Mouse (Mus musculus): ENCODE measurements around the gene Lpar4. TPM values are rescaled to one million over a fixed set of nuclear protein-coding genes. Genes with fewer than 3 reads are reported as not detected.

Gene Lpar4
- 0.87 and 1.0 TPM in 2 replicates for polyA plus RNA-seq (2012; rRNA removed)

DNA sequence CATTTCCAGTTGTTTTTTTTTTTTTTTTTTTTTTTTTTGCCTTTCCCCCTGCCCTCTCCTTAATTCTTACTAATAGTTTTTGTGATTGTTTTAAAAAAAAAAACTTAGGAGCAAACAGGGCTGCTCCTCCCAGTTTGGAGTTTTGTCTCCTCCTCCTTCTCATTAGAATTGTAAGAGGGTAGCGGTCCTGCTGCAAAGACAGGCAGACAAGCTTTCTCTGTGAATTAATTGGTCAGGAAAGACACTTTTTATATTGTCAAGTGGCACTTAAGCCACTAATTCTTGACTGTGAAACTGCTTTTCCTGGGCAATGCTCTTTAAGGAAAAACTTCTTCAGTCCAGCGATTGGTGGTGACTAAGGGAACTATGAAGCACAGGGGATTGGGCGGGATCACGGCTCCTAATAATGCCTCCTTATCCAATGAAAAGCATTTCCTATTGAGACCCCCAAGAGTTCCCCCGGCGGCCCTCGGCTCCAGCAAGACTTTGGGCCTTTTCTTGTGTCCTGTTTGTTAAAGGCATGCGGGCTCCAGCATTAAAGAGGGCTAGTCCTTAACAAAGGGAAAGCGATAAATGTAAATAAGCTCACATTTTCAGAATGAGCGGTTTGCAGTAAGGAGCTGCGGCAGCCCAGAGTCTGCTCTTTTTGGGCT is at the start of gene Lpar4:
Gene Lpar4, plus strand, starts transcription at position 451 of the 653 bp plus-strand sequence.
- Histone ChIP-seq H3K4me1 (ENCODE audit: control insufficient read depth, insufficient read depth, low read length) (no peaks in the 10 kb centered on the region), H3K27ac (ENCODE audit: insufficient read depth, low read length) (no peak within 1 kb of the TSS), H3K4me3 (ENCODE audit: insufficient read depth, low read length) (peak within 1 kb of the TSS; percentile 23)
- TF ChIP-seq POLR2A (IDR thresholded peaks at IDR 0.05; ENCODE audit: extremely low read depth, insufficient read depth, low read length) (no peak), CTCF (IDR thresholded peaks at IDR 0.05; ENCODE audit: extremely low read depth, insufficient read depth, low read length) (no peak)

DNA sequence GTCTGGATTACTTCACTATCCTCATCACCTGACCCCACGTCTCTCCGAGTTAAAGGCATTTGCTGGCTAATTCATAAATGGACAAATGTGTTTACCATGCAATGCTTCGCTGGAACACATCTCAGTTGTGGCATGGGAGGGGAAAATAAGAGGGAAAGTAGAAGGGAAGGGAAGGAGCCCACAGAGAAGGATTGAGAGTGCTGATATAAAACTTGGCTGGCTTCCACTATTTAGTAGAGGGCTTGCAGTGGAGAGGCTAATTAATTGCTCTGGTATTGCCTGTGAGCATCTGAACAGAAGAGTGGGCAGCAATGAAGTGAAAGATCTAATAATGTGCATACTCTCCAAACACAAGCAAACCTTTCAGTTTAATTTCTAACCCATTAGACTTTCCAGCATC is 49.0 kb upstream of the Lpar4 start:
- Histone ChIP-seq H3K4me1 (ENCODE audit: control insufficient read depth, insufficient read depth, low read length) (no peaks in the 10 kb centered on the region), H3K27ac (ENCODE audit: insufficient read depth, low read length) (no peak overlapping the region), H3K4me3 (ENCODE audit: insufficient read depth, low read length) (no peak overlapping the region)
- no peak for TF ChIP-seq CTCF (IDR thresholded peaks at IDR 0.05; ENCODE audit: extremely low read depth, insufficient read depth, low read length)
- no peak for TF ChIP-seq POLR2A (IDR thresholded peaks at IDR 0.05; ENCODE audit: extremely low read depth, insufficient read depth, low read length)

DNA sequence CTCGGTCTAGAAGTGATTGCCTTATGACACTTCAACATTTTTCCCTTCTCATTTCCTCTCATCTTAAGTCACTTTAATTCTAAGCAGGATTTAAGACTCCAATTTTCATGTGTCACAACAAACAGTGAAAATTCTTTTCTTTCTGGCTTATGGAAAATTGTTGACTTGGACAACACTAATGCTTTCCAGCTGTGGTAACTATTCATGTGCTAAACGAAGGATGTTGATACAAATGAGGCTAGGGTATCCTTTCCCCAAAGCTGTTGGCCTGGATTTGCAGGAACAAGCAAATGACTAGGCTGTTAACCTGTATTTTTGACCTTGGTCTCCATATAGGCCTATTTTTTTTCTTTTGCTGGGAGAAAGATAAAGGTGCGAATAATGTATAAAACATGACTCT is 48.5 kb upstream of the Lpar4 start:
- H3K4me1 ChIP-seq (ENCODE audit: control insufficient read depth, insufficient read depth, low read length): no peaks in the 10 kb centered on the region
- TF ChIP-seq CTCF (IDR thresholded peaks at IDR 0.05; ENCODE audit: extremely low read depth, insufficient read depth, low read length) (no peak), POLR2A (IDR thresholded peaks at IDR 0.05; ENCODE audit: extremely low read depth, insufficient read depth, low read length) (no peak)

DNA sequence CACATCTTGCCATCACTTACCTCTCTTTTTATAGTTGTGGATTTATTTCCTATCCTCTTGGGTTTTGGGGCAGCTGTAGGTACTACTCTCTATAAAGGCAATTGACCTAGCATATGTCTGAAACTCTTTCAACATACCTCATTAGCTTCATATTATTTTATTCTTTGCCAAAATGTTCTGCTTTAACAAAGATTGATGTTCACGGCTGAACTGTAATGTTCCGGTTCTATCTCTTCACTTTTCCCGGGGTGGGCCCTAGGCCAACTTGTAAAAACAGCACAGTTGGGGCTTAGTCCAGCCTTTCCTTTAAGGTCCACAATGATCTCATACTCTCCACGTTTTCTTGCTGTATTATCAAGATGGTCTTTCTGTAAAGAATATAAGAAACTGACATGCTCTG is 48.1 kb upstream of the Lpar4 start:
- H3K27ac ChIP-seq (ENCODE audit: insufficient read depth, low read length): no peak overlapping the region
- H3K4me3 ChIP-seq (ENCODE audit: insufficient read depth, low read length): no peak overlapping the region
- no peak for TF ChIP-seq CTCF (IDR thresholded peaks at IDR 0.05; ENCODE audit: extremely low read depth, insufficient read depth, low read length)
- TF ChIP-seq POLR2A (IDR thresholded peaks at IDR 0.05; ENCODE audit: extremely low read depth, insufficient read depth, low read length): no peak
- no peaks in the 10 kb centered on the region for H3K4me1 ChIP-seq (ENCODE audit: control insufficient read depth, insufficient read depth, low read length)

More for the DNA sequence above, 48.5 kb upstream of the Lpar4 start:
- Histone ChIP-seq H3K4me3 (ENCODE audit: insufficient read depth, low read length) (no peak overlapping the region), H3K27ac (ENCODE audit: insufficient read depth, low read length) (no peak overlapping the region)

DNA sequence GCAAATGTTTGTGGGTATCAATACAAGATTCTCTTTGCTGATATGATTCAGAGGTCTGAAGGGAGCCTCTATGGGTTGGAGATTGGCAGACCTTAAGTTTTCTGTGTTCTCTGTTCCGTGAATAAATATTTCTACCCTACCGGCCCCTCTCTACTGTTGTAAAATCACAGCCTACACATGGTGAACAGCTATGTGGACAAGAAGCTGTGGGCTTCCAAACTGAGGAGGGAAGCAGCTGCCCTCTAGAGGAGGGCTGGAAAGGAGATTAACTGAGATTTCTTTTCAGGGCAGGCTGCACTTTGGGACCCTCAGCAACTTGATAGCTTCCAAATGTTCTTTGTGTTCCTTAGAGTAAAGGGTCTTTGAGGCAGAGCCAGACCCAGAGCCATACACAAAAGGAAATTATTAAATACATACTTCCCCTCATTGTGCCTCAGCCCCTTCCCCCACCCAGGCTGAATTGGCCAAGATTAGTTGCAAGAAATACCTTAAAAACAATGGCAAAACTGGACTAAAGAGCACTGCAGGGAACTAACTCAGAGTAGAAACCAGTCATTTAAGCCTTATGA is 22.6 kb upstream of the Lpar4 start:
- no peak for TF ChIP-seq POLR2A (IDR thresholded peaks at IDR 0.05; ENCODE audit: extremely low read depth, insufficient read depth, low read length)
- no peak for TF ChIP-seq CTCF (IDR thresholded peaks at IDR 0.05; ENCODE audit: extremely low read depth, insufficient read depth, low read length)
- no peak overlapping the region for H3K27ac ChIP-seq (ENCODE audit: insufficient read depth, low read length)
- H3K4me3 ChIP-seq (ENCODE audit: insufficient read depth, low read length): no peak overlapping the region

DNA sequence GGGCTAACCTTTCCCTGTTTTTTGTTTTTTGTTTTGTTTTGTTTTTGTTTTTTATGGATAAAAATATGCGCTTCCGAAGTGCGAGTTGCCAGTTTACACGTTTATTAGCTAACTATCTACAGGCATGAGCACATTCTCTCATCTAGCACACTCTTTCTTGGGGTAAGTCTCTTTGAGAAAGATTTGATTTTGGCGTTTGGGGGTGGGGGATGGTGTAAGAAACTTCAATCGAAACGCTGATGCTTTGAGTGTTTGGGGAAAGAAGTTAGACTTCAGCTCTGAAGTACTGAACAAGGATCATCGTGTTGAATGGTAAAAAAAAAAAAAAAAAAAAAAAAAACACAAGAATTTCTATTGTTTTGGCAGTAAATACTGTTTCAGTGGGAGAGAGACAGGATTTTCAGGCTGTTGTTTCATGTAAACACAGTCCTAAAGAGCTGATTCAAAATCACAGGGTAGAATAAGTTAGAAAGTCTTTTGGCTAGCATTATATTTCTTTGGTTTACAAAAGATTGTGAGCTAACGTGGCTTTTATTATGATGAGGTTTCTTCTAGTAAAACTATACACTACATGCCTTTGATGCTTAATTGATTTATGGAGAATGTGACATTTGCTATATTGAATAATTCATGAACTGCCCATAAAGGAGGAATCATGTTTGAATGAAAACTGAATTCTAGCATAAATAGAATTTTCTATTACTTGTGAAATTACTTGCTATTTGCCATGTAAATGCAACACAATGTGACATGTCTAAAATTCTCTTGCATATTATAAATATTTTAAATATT is 599 bp downstream of the Lpar4 start:
- peak overlapping the region; percentile 23 for H3K4me3 ChIP-seq (ENCODE audit: insufficient read depth, low read length)
- no peak overlapping the region for H3K27ac ChIP-seq (ENCODE audit: insufficient read depth, low read length)
- no peaks in the 10 kb centered on the region for H3K4me1 ChIP-seq (ENCODE audit: control insufficient read depth, insufficient read depth, low read length)
- TF ChIP-seq CTCF (IDR thresholded peaks at IDR 0.05; ENCODE audit: extremely low read depth, insufficient read depth, low read length): no peak
- no peak for TF ChIP-seq POLR2A (IDR thresholded peaks at IDR 0.05; ENCODE audit: extremely low read depth, insufficient read depth, low read length)

More for the DNA sequence above, 22.6 kb upstream of the Lpar4 start:
- H3K4me1 ChIP-seq (ENCODE audit: control insufficient read depth, insufficient read depth, low read length): no peaks in the 10 kb centered on the region

DNA sequence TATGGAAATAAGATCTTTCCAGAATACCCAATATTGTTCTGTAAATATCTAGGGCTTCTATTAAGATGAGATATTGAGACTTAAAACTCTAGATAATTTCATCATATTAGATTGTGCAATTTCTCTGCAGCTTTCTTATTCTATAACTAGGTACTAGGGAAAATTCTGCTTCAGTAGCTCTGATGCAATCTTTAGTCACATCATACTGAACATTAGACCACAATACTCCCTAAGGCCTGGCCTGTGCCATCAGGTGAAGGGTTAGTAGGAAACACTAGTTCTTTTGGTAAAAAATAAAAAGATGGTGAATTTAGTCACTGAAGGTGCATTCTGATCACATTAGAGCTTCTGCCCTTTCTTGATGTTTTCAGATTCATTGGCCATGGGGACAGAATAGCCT is 4.1 kb downstream of the Lpar4 start:
- Histone ChIP-seq H3K27ac (ENCODE audit: insufficient read depth, low read length) (no peak overlapping the region), H3K4me3 (ENCODE audit: insufficient read depth, low read length) (no peak overlapping the region), H3K4me1 (ENCODE audit: control insufficient read depth, insufficient read depth, low read length) (no peaks in the 10 kb centered on the region)
- no peak for TF ChIP-seq CTCF (IDR thresholded peaks at IDR 0.05; ENCODE audit: extremely low read depth, insufficient read depth, low read length)
- TF ChIP-seq POLR2A (IDR thresholded peaks at IDR 0.05; ENCODE audit: extremely low read depth, insufficient read depth, low read length): no peak

DNA sequence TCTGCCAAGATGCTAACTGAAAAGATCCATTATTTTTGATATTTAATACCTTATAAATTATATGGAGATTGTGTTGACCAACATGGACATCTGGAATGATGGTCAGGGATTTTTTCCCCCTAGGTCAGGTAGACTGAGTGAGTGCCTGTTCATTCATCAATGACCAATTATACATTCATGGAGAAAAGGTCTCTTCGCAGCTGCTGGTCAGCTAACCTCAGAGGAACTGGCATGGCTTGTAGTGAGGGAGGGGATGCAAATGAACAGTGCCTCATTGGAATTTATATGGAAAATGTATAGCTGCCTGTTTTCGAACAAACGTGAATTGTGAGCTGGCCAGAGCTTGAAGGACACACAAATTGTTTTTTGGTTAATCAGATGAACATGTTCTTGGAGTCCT is 18.9 kb downstream of the Lpar4 start:
- H3K27ac ChIP-seq (ENCODE audit: insufficient read depth, low read length): no peak overlapping the region
- no peaks in the 10 kb centered on the region for H3K4me1 ChIP-seq (ENCODE audit: control insufficient read depth, insufficient read depth, low read length)
- no peak for TF ChIP-seq CTCF (IDR thresholded peaks at IDR 0.05; ENCODE audit: extremely low read depth, insufficient read depth, low read length)
- no peak for TF ChIP-seq POLR2A (IDR thresholded peaks at IDR 0.05; ENCODE audit: extremely low read depth, insufficient read depth, low read length)
- H3K4me3 ChIP-seq (ENCODE audit: insufficient read depth, low read length): no peak overlapping the region

DNA sequence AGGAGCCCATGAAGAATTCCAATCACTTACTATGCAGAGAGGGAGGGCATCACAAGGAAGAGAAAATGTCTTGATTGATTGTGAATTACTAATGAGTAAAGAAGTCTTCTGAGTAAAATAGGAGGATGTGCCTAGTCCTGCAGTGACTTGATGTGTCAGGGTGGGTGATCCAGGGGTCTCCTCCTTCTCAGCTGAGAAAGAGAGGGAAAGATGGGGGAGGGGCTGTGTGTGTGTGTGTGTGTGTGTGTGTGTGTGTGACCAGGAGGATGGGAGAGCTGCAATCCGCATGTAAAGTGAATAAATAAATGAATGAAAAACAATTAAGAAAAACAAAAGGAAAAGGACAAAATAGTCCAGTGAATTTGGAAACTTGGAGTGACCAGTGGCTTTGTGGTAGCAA is 30.1 kb downstream of the Lpar4 start:
- Histone ChIP-seq H3K4me3 (ENCODE audit: insufficient read depth, low read length) (no peak overlapping the region), H3K27ac (ENCODE audit: insufficient read depth, low read length) (no peak overlapping the region), H3K4me1 (ENCODE audit: control insufficient read depth, insufficient read depth, low read length) (no peaks in the 10 kb centered on the region)
- TF ChIP-seq POLR2A (IDR thresholded peaks at IDR 0.05; ENCODE audit: extremely low read depth, insufficient read depth, low read length) (no peak), CTCF (IDR thresholded peaks at IDR 0.05; ENCODE audit: extremely low read depth, insufficient read depth, low read length) (no peak)

All from cortical plate, adult 2 months (tissue).